Mouse (Mus musculus) neural tube, embryonic 15.5 days (tissue): ENCODE data around the gene Trp63. TPM values are rescaled to one million over a fixed set of nuclear protein-coding genes. Genes with fewer than 3 reads are reported as not detected.

ENCODE experiments used
- ATAC-seq: fragments of 200-750 bp; cut with Nextera tagmentation; 2 replicates; pipeline ENCODE4 v1.8.0; 2017; ENCODE audit warnings: mild to moderate bottlenecking, moderate TSS enrichment, moderate library complexity; ENCODE audit not compliant: low FRiP score
- H3K27ac ChIP-seq: fragments of 300-500 bp; sonication (generic); replicated peaks from 2 replicates; pipeline ENCODE4 v1.5.1; 2015; ENCODE audit warnings: mild to moderate bottlenecking, inconsistent platforms
- H3K27me3 ChIP-seq: fragments of 300-500 bp; sonication (generic); replicated peaks from 2 replicates; pipeline ENCODE4 v1.6.1; 2015; ENCODE audit warnings: inconsistent platforms
- H3K36me3 ChIP-seq: fragments of 300-500 bp; sonication (generic); 2 replicates; pipeline ENCODE4 v1.6.1; 2015; ENCODE audit warnings: inconsistent platforms
- H3K4me1 ChIP-seq: fragments of 300-500 bp; sonication (generic); 2 replicates; pipeline ENCODE4 v1.6.1; 2015; ENCODE audit warnings: inconsistent platforms
- H3K4me2 ChIP-seq: fragments of 300-500 bp; sonication (generic); 2 replicates; pipeline ENCODE4 v1.6.1; 2015; ENCODE audit warnings: inconsistent platforms, mild to moderate bottlenecking, moderate library complexity
- H3K4me3 ChIP-seq: fragments of 300-500 bp; sonication (generic); replicated peaks from 2 replicates; pipeline ENCODE4 v1.5.1; 2015; ENCODE audit warnings: mild to moderate bottlenecking, inconsistent platforms
- H3K9ac ChIP-seq: fragments of 300-500 bp; sonication (generic); replicated peaks from 2 replicates; pipeline ENCODE4 v1.6.1; 2015; ENCODE audit warnings: mild to moderate bottlenecking, inconsistent platforms
- H3K9me3 ChIP-seq: fragments of 300-500 bp; sonication (generic); replicated peaks from 2 replicates; pipeline ENCODE4 v1.6.1; 2016; ENCODE audit warnings: inconsistent platforms
- WGBS: fragments of 180-500 bp; shearing (Covaris S2); methylation state at CpG from one replicate; pipeline ENCODE4 v1.1.7; 2015; ENCODE audit warnings: mixed read lengths; 5-methylcytosine and 5-hydroxymethylcytosine counted together
- polyA plus RNA-seq: library from polyadenylated mRNA; unstranded; fragments of >200 nt; fragmentation: Nextera tagmentation; extraction: Ambion mirVana; gene quantifications from 2 replicates; pipeline ENCODE4 v1.2.1, GENCODE M21; 2015

The Trp63 gene
- polyA plus RNA-seq, 1 experiment from 2014 or later, result 0.14 TPM

DNA sequence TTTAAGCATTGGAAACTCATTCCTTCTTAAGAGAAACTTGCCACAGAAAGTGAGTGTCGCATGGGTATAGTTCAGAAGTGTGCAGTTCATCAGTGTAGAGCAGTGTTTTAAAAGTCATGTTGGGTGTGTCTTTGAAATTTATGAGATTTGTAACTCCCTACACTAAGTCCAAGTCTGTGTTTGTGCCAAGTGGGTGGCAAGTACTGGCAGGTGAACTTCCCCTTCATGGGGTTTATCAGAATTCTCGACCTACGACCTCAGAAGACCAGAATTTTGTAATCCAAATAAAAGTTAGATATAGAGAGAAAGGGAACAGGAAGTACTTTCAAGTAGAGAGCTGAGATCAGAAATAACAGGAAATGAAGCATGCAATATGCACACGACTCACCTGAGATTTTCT is 215.5 kb downstream of the Trp63 start:
- Histone ChIP-seq H3K27ac (no peak overlapping the region), H3K36me3 (no peaks in the 10 kb centered on the region), H3K9ac (no peak overlapping the region), H3K9me3 (no peaks in the 10 kb centered on the region), H3K4me1 (no peaks in the 10 kb centered on the region), H3K4me2 (no peak overlapping the region), H3K4me3 (no peak overlapping the region), H3K27me3 (no peaks in the 10 kb centered on the region)
- ATAC-seq, result no peak
- 91% methylated on average over 4 of the region's 4 CpGs for WGBS

- 83% methylated on average over 2 of the region's 2 CpGs for WGBS
- no peak for ATAC-seq
- H3K27ac ChIP-seq, result no peak overlapping the region
These were observed 216.1 kb downstream of the Trp63 start for GRCm38 (mm10) chr16:25899657-25900056.

DNA sequence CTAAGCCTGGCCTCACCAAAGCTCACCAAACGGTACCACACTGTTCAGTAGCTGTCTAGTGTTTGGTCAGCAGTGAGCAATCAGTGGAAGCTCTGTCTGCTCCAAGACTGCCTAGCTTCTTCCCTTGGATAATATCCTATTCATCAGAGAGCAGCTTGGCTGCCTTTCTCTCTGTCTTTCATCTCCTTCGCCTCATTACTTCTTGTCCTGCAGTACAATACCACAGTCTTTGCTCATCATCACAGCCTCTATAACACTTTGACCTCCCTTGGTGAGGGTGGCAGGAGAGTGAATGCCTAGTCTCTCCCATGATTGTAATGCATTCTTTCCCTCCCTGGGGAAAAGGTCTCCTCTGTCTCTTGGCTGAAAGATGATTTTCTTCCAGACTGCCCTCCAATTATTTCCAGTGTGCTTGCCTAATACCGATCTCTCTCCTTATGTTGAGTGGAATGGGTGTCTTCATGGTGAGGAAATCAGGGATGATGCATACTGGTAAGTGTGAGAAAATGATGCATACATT is 216.9 kb downstream of the Trp63 start:
- Histone ChIP-seq H3K27me3 (no peaks in the 10 kb centered on the region), H3K4me2 (no peak overlapping the region), H3K4me3 (no peak overlapping the region), H3K36me3 (no peaks in the 10 kb centered on the region), H3K4me1 (no peaks in the 10 kb centered on the region), H3K9ac (no peak overlapping the region), H3K9me3 (no peaks in the 10 kb centered on the region), H3K27ac (no peak overlapping the region)
- 23% methylated on average over 3 of the region's 3 CpGs for WGBS
- ATAC-seq, result no peak

More at GRCm38 (mm10) chr16:25899657-25900056, 216.1 kb downstream of the Trp63 start:
- H3K36me3 ChIP-seq, result no peaks in the 10 kb centered on the region
- H3K9me3 ChIP-seq, result no peaks in the 10 kb centered on the region
- H3K4me3 ChIP-seq, result no peak overlapping the region
- H3K4me1 ChIP-seq, result no peaks in the 10 kb centered on the region
- H3K4me2 ChIP-seq, result no peak overlapping the region
- H3K27me3 ChIP-seq, result no peaks in the 10 kb centered on the region
- no peak overlapping the region for H3K9ac ChIP-seq

- 76% methylated on average over 1 of the region's 1 CpGs for WGBS
- Histone ChIP-seq H3K4me1 (no peaks in the 10 kb centered on the region), H3K9me3 (no peaks in the 10 kb centered on the region), H3K27me3 (no peaks in the 10 kb centered on the region), H3K4me2 (no peak overlapping the region), H3K4me3 (no peak overlapping the region), H3K27ac (no peak overlapping the region), H3K36me3 (no peaks in the 10 kb centered on the region), H3K9ac (no peak overlapping the region)
- no peak for ATAC-seq
These were observed 228.6 kb downstream of the Trp63 start for GRCm38 (mm10) chr16:25912185-25912584.

DNA sequence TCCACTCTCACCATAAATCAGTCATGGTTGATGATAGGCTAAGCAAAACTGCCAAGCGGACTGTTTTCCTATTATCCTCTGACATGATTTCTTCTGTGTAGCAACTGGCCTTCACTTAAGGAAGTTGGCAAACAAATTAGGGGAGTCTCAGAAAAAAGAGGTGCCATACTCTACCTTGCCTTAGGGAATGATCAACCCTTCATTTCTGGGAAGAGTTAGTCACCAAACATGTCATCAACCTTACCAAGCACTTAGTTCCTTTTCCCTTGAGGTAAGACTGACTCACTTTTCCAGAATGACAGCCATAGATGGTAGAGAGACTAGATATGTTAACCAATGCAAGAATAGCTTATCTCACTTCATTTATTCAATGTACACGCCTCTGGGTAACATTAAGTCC is 250.6 kb downstream of the Trp63 start:
- 73% methylated on average over 2 of the region's 2 CpGs for WGBS
- Histone ChIP-seq H3K36me3 (no peaks in the 10 kb centered on the region), H3K9me3 (no peaks in the 10 kb centered on the region), H3K4me3 (no peak overlapping the region), H3K4me2 (no peak overlapping the region), H3K9ac (no peak overlapping the region), H3K27ac (no peak overlapping the region), H3K27me3 (no peaks in the 10 kb centered on the region), H3K4me1 (no peaks in the 10 kb centered on the region)
- no peak for ATAC-seq
